Mouse (Mus musculus) intestine, embryonic 14.5 days (tissue): ENCODE measurements around the gene Adgrf3. TPM values are rescaled to one million over a fixed set of nuclear protein-coding genes. Genes with fewer than 3 reads are reported as not detected.

Experiments
- ATAC-seq: fragments of 200-750 bp; cut with Nextera tagmentation; replicated peaks from 2 replicates; pipeline ENCODE4 v1.8.0; 2017; ENCODE audit warnings: low read depth, moderate number of reproducible peaks, moderate TSS enrichment, moderate library complexity; ENCODE audit not compliant: low FRiP score, low TSS enrichment
- DNase-seq: peaks from one replicate; pipeline ENCODE4 v3.0.0-alpha.2; 2018; ENCODE audit warnings: low spot score
- H3K27ac ChIP-seq: fragments of 300-500 bp; sonication (generic); 2 replicates; pipeline ENCODE4 v1.5.1; 2014; ENCODE audit warnings: low read depth, mild to moderate bottlenecking, control low read depth
- H3K27me3 ChIP-seq: fragments of 300-500 bp; sonication (generic); replicated peaks from 2 replicates; pipeline ENCODE4 v1.6.1; 2014; ENCODE audit warnings: low read length, control low read depth; ENCODE audit not compliant: control insufficient read depth, insufficient read depth
- H3K36me3 ChIP-seq: fragments of 300-500 bp; sonication (generic); 2 replicates; pipeline ENCODE4 v1.6.1; 2014; ENCODE audit warnings: low read length, control low read depth; ENCODE audit not compliant: control insufficient read depth, insufficient read depth
- H3K4me1 ChIP-seq: fragments of 300-500 bp; sonication (generic); replicated peaks from 2 replicates; pipeline ENCODE4 v1.6.1; 2014; ENCODE audit warnings: low read length, control low read depth, mixed read lengths; ENCODE audit not compliant: control insufficient read depth, insufficient read depth
- H3K4me2 ChIP-seq: fragments of 300-500 bp; sonication (generic); 2 replicates; pipeline ENCODE4 v1.6.1; 2014; ENCODE audit warnings: low read length
- H3K4me3 ChIP-seq: fragments of 300-500 bp; sonication (generic); 2 replicates; pipeline ENCODE4 v1.5.1; 2014; ENCODE audit warnings: low read depth, low read length, control low read depth, mixed read lengths
- H3K9ac ChIP-seq: fragments of 300-500 bp; sonication (generic); 2 replicates; pipeline ENCODE4 v1.6.1; 2014; ENCODE audit warnings: mild to moderate bottlenecking, low read length
- H3K9me3 ChIP-seq: fragments of 300-500 bp; sonication (generic); 2 replicates; pipeline ENCODE4 v1.6.1; 2016; ENCODE audit warnings: low read length, control low read depth; ENCODE audit not compliant: control insufficient read depth
- WGBS: fragments of 180-500 bp; shearing (Covaris S2); extraction: QIAGEN DNeasy Blood & Tissue Kit; methylation state at CpG from one replicate; pipeline ENCODE4 v1.1.7; 2014; 5-methylcytosine and 5-hydroxymethylcytosine counted together
- polyA plus RNA-seq: library from polyadenylated mRNA; unstranded; fragments of >200 nt; fragmentation: Nextera tagmentation; extraction: Ambion mirVana; gene quantifications from 2 replicates; pipeline ENCODE4 v1.2.1, GENCODE M21; 2014

Gene Adgrf3
- polyA plus RNA-seq, 1 experiment from 2014 or later, result 0.15 TPM

- DNase-seq (no peak), ATAC-seq (no peak)
- under 1% methylated on average over 15 of the region's 15 CpGs for WGBS
- Histone ChIP-seq H3K27me3 (no peaks in the 10 kb centered on the region), H3K9me3 (peaks cover 10% of the 10 kb centered on the region), H3K9ac (peak overlapping the region; percentile 76), H3K4me2 (peak overlapping the region; percentile 86), H3K36me3 (no peaks in the 10 kb centered on the region), H3K4me1 (peaks cover 23% of the 10 kb centered on the region), H3K27ac (peak overlapping the region; percentile 79), H3K4me3 (peak overlapping the region; percentile 81)
Observed at GRCm38 (mm10) chr5:30233042-30233441, 27.5 kb upstream of the Adgrf3 start.

DNA sequence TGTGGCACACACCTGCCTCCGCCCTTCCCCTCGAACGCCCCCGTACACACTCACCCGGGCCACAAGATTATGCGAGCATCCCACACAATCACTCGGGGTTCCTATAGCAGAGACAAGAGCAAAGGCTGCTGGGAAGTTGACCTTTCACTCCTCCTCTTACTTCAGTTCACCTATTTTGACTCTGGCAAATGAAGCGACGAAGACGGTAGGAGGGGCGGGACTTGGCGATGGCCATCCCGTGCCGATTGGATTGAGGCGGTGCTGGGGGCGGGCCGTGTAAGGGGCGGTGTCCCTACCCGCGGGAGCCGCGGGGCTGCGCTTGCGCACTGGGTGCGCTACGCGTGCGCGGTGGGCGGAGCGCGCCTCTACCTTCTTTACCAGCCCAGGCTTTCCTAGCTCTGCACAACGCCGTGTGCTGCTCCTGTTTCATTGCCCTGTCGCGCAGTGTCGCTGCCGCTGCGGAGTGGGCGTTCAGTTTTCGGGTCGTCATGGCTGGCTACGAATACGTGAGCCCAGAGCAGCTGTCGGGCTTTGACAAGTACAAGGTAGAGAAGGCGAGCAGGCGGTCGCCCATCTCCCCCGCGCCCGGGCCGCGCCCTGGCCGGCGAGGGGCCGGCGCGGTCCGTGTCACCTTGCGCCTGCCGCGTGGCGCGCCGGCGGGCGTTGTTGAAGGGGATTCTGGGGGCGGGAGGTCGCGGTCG is 26.9 kb upstream of the Adgrf3 start, which contains the start of gene Selenoi:
Gene Selenoi (plus strand): TSS at position 311 of the 701 bp plus-strand sequence.
- DNase-seq (peak; percentile 95), ATAC-seq (peak; percentile 99)
- H3K36me3 ChIP-seq, result no peaks in the 10 kb centered on the region
- H3K9ac ChIP-seq, result peak within 1 kb of the TSS; percentile 76
- H3K27me3 ChIP-seq, result no peaks in the 10 kb centered on the region
- peak within 1 kb of the TSS; percentile 79 for H3K27ac ChIP-seq
- WGBS, result 3% methylated on average over 70 of the region's 71 CpGs
- H3K4me1 ChIP-seq, result peaks cover 23% of the 10 kb centered on the region
- peak within 1 kb of the TSS; percentile 81 for H3K4me3 ChIP-seq
- peaks cover 10% of the 10 kb centered on the region for H3K9me3 ChIP-seq
- peak within 1 kb of the TSS; percentile 86 for H3K4me2 ChIP-seq

- Histone ChIP-seq H3K4me2 (peak overlapping the region; percentile 86), H3K4me1 (peaks cover 23% of the 10 kb centered on the region), H3K27ac (peak overlapping the region; percentile 79), H3K36me3 (no peaks in the 10 kb centered on the region), H3K4me3 (peak overlapping the region; percentile 81), H3K9ac (peak overlapping the region; percentile 59), H3K27me3 (no peaks in the 10 kb centered on the region), H3K9me3 (peaks cover 10% of the 10 kb centered on the region)
- 34% methylated on average over 16 of the region's 16 CpGs for WGBS
- ATAC-seq, result peak; percentile 55
- no peak for DNase-seq
Observed at GRCm38 (mm10) chr5:30231891-30232270, 26.4 kb upstream of the Adgrf3 start.

- H3K27ac ChIP-seq, result no peak overlapping the region
- H3K4me2 ChIP-seq, result no peak overlapping the region
- WGBS, result 78% methylated on average over 4 of the region's 4 CpGs
- no peaks in the 10 kb centered on the region for H3K36me3 ChIP-seq
- no peak overlapping the region for H3K4me3 ChIP-seq
- peaks cover 10% of the 10 kb centered on the region for H3K9me3 ChIP-seq
- H3K4me1 ChIP-seq, result peaks cover 23% of the 10 kb centered on the region
- DNase-seq, result no peak
- H3K9ac ChIP-seq, result no peak overlapping the region
- no peak for ATAC-seq
- no peaks in the 10 kb centered on the region for H3K27me3 ChIP-seq
Observed at GRCm38 (mm10) chr5:30230901-30231300, 25.4 kb upstream of the Adgrf3 start.

- H3K36me3 ChIP-seq, result 0 out of 2 replicates have a peak, but pooled peaks cover 4% of the 10 kb centered on the region
- H3K9me3 ChIP-seq, result no peaks in the 10 kb centered on the region
- no peak overlapping the region for H3K27ac ChIP-seq
- DNase-seq, result no peak
- 98% methylated on average over 8 of the region's 8 CpGs for WGBS
- H3K4me2 ChIP-seq, result no peak overlapping the region
- H3K9ac ChIP-seq, result no peak overlapping the region
- H3K4me1 ChIP-seq, result no peaks in the 10 kb centered on the region
- no peaks in the 10 kb centered on the region for H3K27me3 ChIP-seq
- no peak overlapping the region for H3K4me3 ChIP-seq
- ATAC-seq, result no peak
Observed at GRCm38 (mm10) chr5:30222681-30223080, 17.2 kb upstream of the Adgrf3 start.

DNA sequence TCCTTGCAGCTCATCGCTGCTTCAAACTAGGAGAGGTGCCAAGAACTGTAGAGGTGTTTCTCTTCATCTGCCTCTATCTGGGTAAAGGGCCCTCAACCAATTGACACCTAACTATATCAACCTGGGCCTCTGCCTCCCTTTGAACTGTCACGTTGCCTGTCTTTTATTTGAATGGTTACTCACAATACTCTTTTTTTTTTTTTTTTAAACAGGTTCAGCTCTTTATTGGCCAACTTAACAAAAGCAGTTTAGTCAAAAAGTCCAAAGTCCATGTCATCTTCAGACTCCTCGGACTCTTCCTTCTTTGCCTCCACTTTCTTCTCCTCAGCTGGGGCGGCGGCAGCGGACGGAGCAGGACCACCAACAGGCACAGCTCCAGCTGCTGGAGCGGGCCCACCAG is 15.1 kb upstream of the Adgrf3 start:
- Histone ChIP-seq H3K27me3 (no peaks in the 10 kb centered on the region), H3K4me3 (no peak overlapping the region), H3K9me3 (no peaks in the 10 kb centered on the region), H3K4me2 (no peak overlapping the region), H3K36me3 (0 out of 2 replicates have a peak, but pooled peaks cover 4% of the 10 kb centered on the region), H3K4me1 (no peaks in the 10 kb centered on the region), H3K9ac (no peak overlapping the region), H3K27ac (no peak overlapping the region)
- WGBS, result 86% methylated on average over 8 of the region's 8 CpGs
- DNase-seq, result no peak
- ATAC-seq, result no peak

DNA sequence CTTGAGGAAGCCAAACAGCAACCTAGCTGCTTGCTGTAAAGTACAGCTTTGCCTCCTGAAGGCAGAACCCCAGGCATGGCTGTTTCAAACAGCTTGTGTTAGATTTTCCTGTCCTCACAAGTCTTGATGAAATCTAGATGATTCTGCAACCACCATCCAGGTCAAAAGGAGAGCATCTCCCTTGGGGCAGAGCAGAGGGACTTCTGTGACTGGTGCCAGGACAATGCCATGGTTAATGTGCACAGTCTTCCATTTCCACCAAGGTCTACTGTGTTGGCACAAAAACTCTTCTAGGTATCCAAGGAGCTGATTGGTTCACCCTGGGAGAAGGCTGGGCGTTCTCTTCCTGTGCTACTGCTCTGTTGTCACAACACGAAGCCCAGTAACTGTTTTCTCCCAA is 14.2 kb upstream of the Adgrf3 start:
- no peak for ATAC-seq
- Histone ChIP-seq H3K4me3 (no peak overlapping the region), H3K27ac (no peak overlapping the region), H3K9me3 (no peaks in the 10 kb centered on the region), H3K27me3 (no peaks in the 10 kb centered on the region), H3K4me2 (no peak overlapping the region), H3K4me1 (no peaks in the 10 kb centered on the region), H3K36me3 (0 out of 2 replicates have a peak, but pooled peaks cover 4% of the 10 kb centered on the region), H3K9ac (no peak overlapping the region)
- 92% methylated on average over 2 of the region's 2 CpGs for WGBS
- DNase-seq, result no peak

DNA sequence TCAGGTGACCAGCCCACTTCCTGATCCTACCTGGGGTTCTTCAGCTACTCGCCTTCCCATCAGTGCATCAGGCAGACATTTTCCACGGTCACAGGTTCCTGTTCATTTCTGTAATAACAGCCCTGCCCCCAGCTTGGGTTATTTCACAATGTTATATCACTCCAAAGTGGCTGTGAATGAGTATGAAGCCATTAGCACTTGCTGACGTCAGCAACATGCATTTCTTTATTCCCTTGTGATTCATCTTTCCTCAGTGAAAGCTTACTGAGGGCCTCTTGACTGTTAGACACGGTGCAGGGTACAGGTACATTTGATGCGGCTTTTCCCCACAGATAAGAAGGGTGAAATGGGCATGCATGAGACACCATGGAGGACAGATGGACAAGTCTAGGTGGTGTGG is 10.4 kb upstream of the Adgrf3 start:
- DNase-seq (no peak), ATAC-seq (no peak)
- Histone ChIP-seq H3K27me3 (no peaks in the 10 kb centered on the region), H3K9me3 (no peaks in the 10 kb centered on the region), H3K4me2 (no peak overlapping the region), H3K4me1 (no peaks in the 10 kb centered on the region), H3K36me3 (no peaks in the 10 kb centered on the region), H3K27ac (no peak overlapping the region), H3K9ac (no peak overlapping the region), H3K4me3 (no peak overlapping the region)
- WGBS, result 78% methylated on average over 5 of the region's 5 CpGs

DNA sequence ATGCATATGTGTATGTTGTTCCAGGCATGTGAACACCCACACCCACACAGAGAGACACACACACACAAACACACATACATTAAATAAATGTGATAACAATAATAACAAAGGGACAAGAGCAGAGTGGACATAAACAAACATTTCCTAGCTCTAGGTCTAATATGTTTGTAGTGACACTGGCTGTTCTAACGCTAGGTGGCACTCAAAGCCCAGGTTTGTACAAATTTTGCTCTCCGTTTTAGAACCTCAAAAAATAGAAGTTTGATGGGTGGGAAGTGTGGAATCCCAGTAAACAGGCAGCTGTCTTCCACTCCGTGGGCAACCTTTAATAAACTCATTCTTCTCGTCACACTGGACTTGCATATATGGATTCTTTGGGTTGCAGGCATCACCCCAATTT is 9.4 kb upstream of the Adgrf3 start:
- Histone ChIP-seq H3K9me3 (no peaks in the 10 kb centered on the region), H3K4me3 (no peak overlapping the region)
- ATAC-seq, result no peak

More for the DNA sequence above, 9.4 kb upstream of the Adgrf3 start:
- Histone ChIP-seq H3K27me3 (no peaks in the 10 kb centered on the region), H3K9ac (no peak overlapping the region), H3K4me1 (no peaks in the 10 kb centered on the region), H3K27ac (no peak overlapping the region), H3K4me2 (no peak overlapping the region), H3K36me3 (no peaks in the 10 kb centered on the region)
- 10% methylated on average over 4 of the region's 4 CpGs for WGBS
- peak; percentile 85 for DNase-seq
